Mouse (Mus musculus) right cerebral cortex, postnatal 25 days (tissue): Measurements from ENCODE around the gene Rere.

Source experiments
- DNase-seq: peaks from one replicate; pipeline ENCODE4 v3.0.0; 2022

Rere gene

GRCm38 (mm10) chr4:150351419-150352075 lies 70.1 kb downstream of the Rere start:
- no peak for DNase-seq

DNA sequence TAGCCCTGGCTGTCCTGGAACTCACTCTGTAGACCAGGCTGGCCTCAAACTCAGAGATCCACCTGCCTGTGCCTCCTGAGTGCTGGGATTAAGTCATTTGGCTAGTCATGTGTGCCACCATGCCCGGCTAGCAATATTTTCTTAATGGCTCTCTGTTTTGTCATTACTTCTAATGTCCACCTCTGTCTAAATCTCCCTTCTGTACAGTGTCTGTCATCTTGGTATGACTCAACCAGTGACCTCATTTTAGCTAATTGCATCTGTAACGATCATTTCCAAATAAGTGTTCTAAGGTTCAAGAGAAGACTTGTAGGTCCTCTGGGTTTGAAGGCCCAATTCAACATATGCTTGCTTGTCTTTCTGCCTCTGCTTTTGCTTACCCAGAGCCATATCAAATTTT lies 71.3 kb downstream of the Rere start:
- DNase-seq = no peak

- DNase-seq = no peak
Observed at GRCm38 (mm10) chr4:150353376-150353900, 72.0 kb downstream of the Rere start.

GRCm38 (mm10) chr4:150355801-150356200 lies 74.4 kb downstream of the Rere start:
- no peak for DNase-seq

GRCm38 (mm10) chr4:150361986-150362691 lies 80.7 kb downstream of the Rere start:
- no peak for DNase-seq

GRCm38 (mm10) chr4:150362858-150363257 lies 81.4 kb downstream of the Rere start:
- no peak for DNase-seq

GRCm38 (mm10) chr4:150364786-150365185 lies 83.3 kb downstream of the Rere start:
- DNase-seq = no peak

- DNase-seq = no peak
Observed at GRCm38 (mm10) chr4:150366510-150367208, 85.2 kb downstream of the Rere start.

- DNase-seq = peak; percentile 71
Observed at GRCm38 (mm10) chr4:150371580-150372380, 90.3 kb downstream of the Rere start.

- DNase-seq = no peak
Observed at GRCm38 (mm10) chr4:150372631-150373041, 91.2 kb downstream of the Rere start.

DNA sequence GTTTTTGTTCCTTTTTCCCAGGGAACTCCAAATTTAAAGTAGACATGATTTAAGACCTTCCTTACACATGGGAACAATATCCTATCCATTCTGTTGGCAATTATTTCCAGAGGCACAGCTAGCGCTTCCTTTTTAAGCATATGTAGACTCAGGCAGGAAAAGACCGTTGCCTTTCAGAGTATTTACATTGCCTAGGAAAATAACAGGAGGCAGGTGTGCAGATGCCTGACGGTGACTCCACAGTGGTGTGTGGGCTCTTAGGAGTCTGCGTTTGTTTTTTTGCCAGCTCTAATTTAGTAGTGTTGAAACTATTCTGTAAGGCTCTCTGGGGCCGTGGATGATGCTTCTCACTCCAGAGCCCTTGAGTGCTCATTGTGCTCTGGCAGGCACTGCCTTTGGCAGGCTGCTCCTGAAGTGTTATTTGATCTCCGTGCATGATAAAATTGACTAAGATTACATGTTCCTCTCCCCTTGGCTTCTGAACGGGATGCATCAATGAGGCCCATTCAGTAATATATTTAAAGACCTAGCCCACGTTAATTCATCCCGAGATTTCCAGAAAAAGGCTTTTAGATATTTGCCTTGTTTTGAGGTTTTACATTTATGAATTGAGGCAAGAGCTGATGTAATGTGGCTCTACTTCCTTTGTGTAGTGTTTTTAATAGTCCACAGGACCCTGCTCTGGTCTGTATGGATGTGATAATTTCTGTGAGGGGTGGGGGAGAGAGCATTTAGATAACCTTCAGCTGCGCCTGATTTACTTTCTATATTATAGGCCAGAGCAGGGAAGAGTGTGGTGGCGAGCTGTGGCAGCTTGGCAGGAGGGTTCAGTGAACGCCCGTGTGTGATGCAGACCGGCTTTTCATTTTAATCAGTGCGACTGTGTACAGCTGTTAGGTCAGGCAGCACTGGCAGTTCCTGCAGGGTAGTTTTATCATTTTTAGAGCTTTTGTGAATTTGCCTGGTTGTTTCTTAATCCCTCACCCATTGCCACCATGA lies 92.0 kb downstream of the Rere start:
- DNase-seq = peak; percentile 25

- DNase-seq = no peak
Observed at GRCm38 (mm10) chr4:150374651-150375447, 93.4 kb downstream of the Rere start.

DNA sequence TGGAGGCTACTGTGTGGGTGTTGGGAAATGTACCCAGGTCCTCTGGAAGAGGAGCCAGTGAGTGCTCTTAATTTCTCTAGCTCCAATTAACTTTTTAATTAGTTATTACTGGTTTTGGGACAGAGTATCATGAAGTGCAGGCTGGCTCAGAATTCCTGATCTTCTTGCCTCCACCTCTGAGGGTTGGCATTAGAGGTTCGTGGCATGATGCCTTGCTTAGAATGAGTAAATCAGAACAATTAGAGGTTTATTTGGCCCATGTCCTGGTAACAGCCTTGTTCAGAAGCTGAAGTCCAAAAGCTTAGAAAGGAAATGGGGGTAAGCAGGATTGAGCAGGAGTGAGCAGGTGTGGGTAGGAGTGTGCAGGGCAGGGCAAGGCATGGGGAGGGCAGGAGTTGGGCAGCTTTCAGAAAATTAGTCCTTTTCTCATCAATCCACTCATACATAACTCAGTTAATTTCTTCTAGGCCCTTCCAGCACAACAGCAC lies 94.0 kb downstream of the Rere start:
- no peak for DNase-seq

DNA sequence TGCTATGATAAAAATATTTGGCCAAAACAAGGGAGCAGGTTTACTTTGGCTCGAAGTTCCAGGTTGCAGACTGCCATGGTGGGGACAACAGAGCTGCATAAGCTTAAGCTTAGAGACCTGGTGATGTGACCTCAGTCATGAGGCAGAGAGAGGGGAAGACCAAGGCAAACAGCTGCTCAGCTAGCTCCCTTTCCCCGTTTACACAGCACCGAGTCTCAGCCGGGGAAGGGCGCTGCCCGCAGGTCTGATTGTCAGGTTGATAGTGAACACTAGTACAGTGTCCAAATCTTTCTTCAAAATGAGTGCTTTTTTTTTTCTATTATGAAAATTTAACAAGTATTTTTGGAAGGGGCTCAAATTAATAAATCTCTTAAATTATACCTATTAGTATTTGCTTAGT lies 97.9 kb downstream of the Rere start:
- no peak for DNase-seq

- DNase-seq = no peak
Observed at GRCm38 (mm10) chr4:150379772-150380171, 98.3 kb downstream of the Rere start.

GRCm38 (mm10) chr4:150380273-150380672 lies 98.8 kb downstream of the Rere start:
- DNase-seq = no peak

GRCm38 (mm10) chr4:150382504-150382903 lies 101.1 kb downstream of the Rere start:
- DNase-seq = no peak

GRCm38 (mm10) chr4:150384405-150384804 lies 103.0 kb downstream of the Rere start:
- no peak for DNase-seq

GRCm38 (mm10) chr4:150384899-150385298 lies 103.5 kb downstream of the Rere start:
- DNase-seq = no peak

GRCm38 (mm10) chr4:150388518-150388917 lies 107.1 kb downstream of the Rere start:
- DNase-seq = no peak

DNA sequence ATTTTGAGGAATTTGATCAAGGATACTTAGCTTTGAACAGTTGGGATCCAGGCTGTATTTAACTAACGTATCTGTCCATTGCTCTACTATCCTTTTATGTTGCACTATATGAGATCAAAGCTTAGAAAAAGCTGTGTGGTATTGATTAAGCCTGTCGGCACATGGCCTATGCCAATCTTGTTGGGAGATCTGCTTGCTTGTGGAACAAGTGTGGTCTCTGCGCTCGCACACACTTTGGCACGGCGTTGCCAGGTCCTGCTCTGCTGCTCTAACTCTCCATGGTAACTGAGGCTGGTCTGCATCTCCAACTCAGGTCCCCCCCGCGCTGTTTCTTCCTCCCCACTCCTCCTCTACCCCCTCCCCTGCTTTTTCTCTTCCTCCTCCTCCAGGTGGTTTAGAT lies 112.2 kb downstream of the Rere start:
- no peak for DNase-seq
